Mouse (Mus musculus) forebrain, embryonic 11.5 days (tissue): Measurements from ENCODE around the gene Srxn1. TPM values are rescaled to one million over a fixed set of nuclear protein-coding genes. Genes with fewer than 3 reads are reported as not detected.

Experiments used
- ATAC-seq: fragments of 200-750 bp; cut with Nextera tagmentation; replicated peaks from 2 replicates; pipeline ENCODE4 v1.8.0; 2017; ENCODE audit warnings: moderate TSS enrichment; ENCODE audit not compliant: low FRiP score
- DNase-seq: peaks from one replicate; pipeline ENCODE4 v3.0.0-alpha.2; 2017; ENCODE audit warnings: low spot score
- H3K27ac ChIP-seq: fragments of 300-500 bp; sonication (generic); 2 replicates; pipeline ENCODE4 v1.5.1; 2014; ENCODE audit warnings: low read depth, low read length
- H3K27me3 ChIP-seq: fragments of 300-500 bp; sonication (generic); 2 replicates; pipeline ENCODE4 v1.6.1; 2014; ENCODE audit warnings: mild to moderate bottlenecking, low read length, mixed read lengths; ENCODE audit not compliant: control insufficient read depth, insufficient read depth
- H3K36me3 ChIP-seq: fragments of 300-500 bp; sonication (generic); 2 replicates; pipeline ENCODE4 v1.6.1; 2014; ENCODE audit warnings: mild to moderate bottlenecking, low read length, moderate library complexity, mixed read lengths; ENCODE audit not compliant: control insufficient read depth, insufficient read depth
- H3K4me1 ChIP-seq: fragments of 300-500 bp; sonication (generic); replicated peaks from 2 replicates; pipeline ENCODE4 v1.6.1; 2014; ENCODE audit warnings: low read length, mixed read lengths; ENCODE audit not compliant: control insufficient read depth, insufficient read depth
- H3K4me2 ChIP-seq: fragments of 300-500 bp; sonication (generic); 2 replicates; pipeline ENCODE4 v1.6.1; 2014; ENCODE audit warnings: low read depth, mild to moderate bottlenecking, low read length, moderate library complexity, mixed read lengths; ENCODE audit not compliant: severe bottlenecking
- H3K4me3 ChIP-seq: fragments of 300-500 bp; sonication (generic); 2 replicates; pipeline ENCODE4 v1.5.1; 2014; ENCODE audit warnings: low read depth, low read length
- H3K9ac ChIP-seq: fragments of 300-500 bp; sonication (generic); 2 replicates; pipeline ENCODE4 v1.6.1; 2014; ENCODE audit warnings: low read length
- H3K9me3 ChIP-seq: fragments of 300-500 bp; sonication (generic); 2 replicates; pipeline ENCODE4 v1.6.1; 2016; ENCODE audit warnings: low read length, mixed read lengths; ENCODE audit not compliant: control insufficient read depth
- WGBS: fragments of 180-500 bp; shearing (Covaris S2); extraction: QIAGEN DNeasy Blood & Tissue Kit; methylation state at CpG from one replicate; pipeline ENCODE4 v1.1.7; 2014; 5-methylcytosine and 5-hydroxymethylcytosine counted together
- polyA plus RNA-seq: library from polyadenylated mRNA; unstranded; fragments of >200 nt; fragmentation: Nextera tagmentation; extraction: Ambion mirVana; gene quantifications from 2 replicates; pipeline ENCODE4 v1.2.1, GENCODE M21; 2014

Srxn1 gene
- polyA plus RNA-seq, 1 experiment from 2014 or later, result 14.3 TPM

- H3K4me1 ChIP-seq, result peaks cover 21% of the 10 kb centered on the region
- peak overlapping the region; percentile 1; the same call in 1 of the 2 replicates for H3K4me3 ChIP-seq
- 0 out of 2 replicates have a peak overlapping the region, but pooled peaks have one; percentile 39 for H3K9ac ChIP-seq
- H3K27ac ChIP-seq, result peak overlapping the region; percentile 42; the same call in 1 of the 2 replicates
- H3K36me3 ChIP-seq, result no peaks in the 10 kb centered on the region
- peak overlapping the region; percentile 35 for H3K4me2 ChIP-seq
- H3K9me3 ChIP-seq, result no peaks in the 10 kb centered on the region
- H3K27me3 ChIP-seq, result peaks cover 32% of the 10 kb centered on the region
- 3% methylated on average over 29 of the region's 29 CpGs for WGBS
- ATAC-seq, result peak; percentile 32; the same call in 1 of the 2 replicates
- peak; percentile 60 for DNase-seq
These were observed 10.3 kb upstream of the Srxn1 start for GRCm38 (mm10) chr2:152094856-152095545.

GRCm38 (mm10) chr2:152096922-152097321 is 8.4 kb upstream of the Srxn1 start:
- H3K4me1 ChIP-seq, result peaks cover 21% of the 10 kb centered on the region
- no peak overlapping the region for H3K27ac ChIP-seq
- no peak overlapping the region for H3K4me2 ChIP-seq
- ATAC-seq (no peak), DNase-seq (no peak)
- H3K9ac ChIP-seq, result no peak overlapping the region
- H3K9me3 ChIP-seq, result no peaks in the 10 kb centered on the region
- H3K27me3 ChIP-seq, result peaks cover 32% of the 10 kb centered on the region
- H3K36me3 ChIP-seq, result no peaks in the 10 kb centered on the region
- WGBS, result 81% methylated on average over 2 of the region's 2 CpGs
- H3K4me3 ChIP-seq, result no peak overlapping the region

DNA sequence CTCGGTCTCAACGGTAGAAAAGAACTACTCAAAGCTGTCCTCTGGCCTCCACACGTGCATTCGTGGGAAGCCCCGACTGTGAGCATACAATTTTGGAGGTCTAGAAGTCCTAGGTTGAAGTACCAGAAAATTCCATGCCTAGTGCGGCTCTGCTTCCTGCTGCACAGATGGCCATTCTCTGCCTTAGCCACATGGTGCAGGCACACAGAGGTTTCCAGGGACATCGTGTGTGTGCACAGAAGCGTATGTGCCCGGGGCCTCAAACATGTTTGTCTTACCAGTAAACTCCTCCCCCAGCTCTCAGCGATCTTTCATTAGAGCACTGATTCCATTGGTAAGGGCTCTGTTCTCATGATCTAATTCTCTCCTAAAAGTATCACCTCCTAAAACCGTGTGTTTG is 7.4 kb upstream of the Srxn1 start:
- WGBS, result 85% methylated on average over 11 of the region's 11 CpGs
- no peak overlapping the region for H3K4me3 ChIP-seq
- H3K4me1 ChIP-seq, result peaks cover 20% of the 10 kb centered on the region
- DNase-seq (no peak), ATAC-seq (no peak)
- H3K9ac ChIP-seq, result no peak overlapping the region
- no peaks in the 10 kb centered on the region for H3K9me3 ChIP-seq
- peaks cover 24% of the 10 kb centered on the region for H3K27me3 ChIP-seq
- no peaks in the 10 kb centered on the region for H3K36me3 ChIP-seq
- H3K27ac ChIP-seq, result no peak overlapping the region
- no peak overlapping the region for H3K4me2 ChIP-seq

GRCm38 (mm10) chr2:152099538-152099937 is 5.8 kb upstream of the Srxn1 start:
- no peak overlapping the region for H3K27ac ChIP-seq
- ATAC-seq (no peak), DNase-seq (no peak)
- H3K9me3 ChIP-seq, result no peaks in the 10 kb centered on the region
- peaks cover 8% of the 10 kb centered on the region for H3K27me3 ChIP-seq
- no peak overlapping the region for H3K9ac ChIP-seq
- no peak overlapping the region for H3K4me2 ChIP-seq
- no peaks in the 10 kb centered on the region for H3K36me3 ChIP-seq
- peaks cover 8% of the 10 kb centered on the region for H3K4me1 ChIP-seq
- 74% methylated on average over 3 of the region's 3 CpGs for WGBS
- no peak overlapping the region for H3K4me3 ChIP-seq

GRCm38 (mm10) chr2:152101761-152102160 is 3.6 kb upstream of the Srxn1 start:
- no peak overlapping the region for H3K9ac ChIP-seq
- peaks cover 7% of the 10 kb centered on the region; the same call in 1 of the 2 replicates for H3K4me1 ChIP-seq
- H3K27me3 ChIP-seq, result no peaks in the 10 kb centered on the region; the same call in 1 of the 2 replicates
- H3K4me2 ChIP-seq, result no peak overlapping the region
- no peaks in the 10 kb centered on the region for H3K9me3 ChIP-seq
- 76% methylated on average over 13 of the region's 13 CpGs for WGBS
- no peak overlapping the region for H3K27ac ChIP-seq
- ATAC-seq (no peak), DNase-seq (no peak)
- H3K4me3 ChIP-seq, result no peak overlapping the region
- H3K36me3 ChIP-seq, result no peaks in the 10 kb centered on the region

GRCm38 (mm10) chr2:152102369-152102768 is 2.9 kb upstream of the Srxn1 start:
- H3K4me3 ChIP-seq, result no peak overlapping the region
- 0 out of 2 replicates have a peak overlapping the region, but pooled peaks have one; percentile 20 for H3K9ac ChIP-seq
- H3K4me2 ChIP-seq, result no peak overlapping the region
- no peaks in the 10 kb centered on the region for H3K36me3 ChIP-seq
- no peaks in the 10 kb centered on the region for H3K9me3 ChIP-seq
- no peak overlapping the region for H3K27ac ChIP-seq
- H3K27me3 ChIP-seq, result no peaks in the 10 kb centered on the region; the same call in 1 of the 2 replicates
- DNase-seq (no peak), ATAC-seq (no peak)
- peaks cover 7% of the 10 kb centered on the region; the same call in 1 of the 2 replicates for H3K4me1 ChIP-seq
- 69% methylated on average over 6 of the region's 6 CpGs for WGBS

GRCm38 (mm10) chr2:152104711-152105317 is 502 bp upstream of the Srxn1 start:
- Histone ChIP-seq H3K36me3 (no peaks in the 10 kb centered on the region), H3K9ac (peak overlapping the region; percentile 86), H3K27ac (no peak overlapping the region), H3K4me1 (peaks cover 7% of the 10 kb centered on the region; the same call in 1 of the 2 replicates), H3K9me3 (no peaks in the 10 kb centered on the region), H3K4me2 (peak overlapping the region; percentile 89), H3K27me3 (no peaks in the 10 kb centered on the region; the same call in 1 of the 2 replicates), H3K4me3 (peak overlapping the region; percentile 65)
- ATAC-seq, result peak; percentile 22; the same call in 1 of the 2 replicates
- 21% methylated on average over 17 of the region's 17 CpGs for WGBS
- no peak for DNase-seq

GRCm38 (mm10) chr2:152106225-152106595 is 894 bp downstream of the Srxn1 start:
- Histone ChIP-seq H3K27me3 (no peaks in the 10 kb centered on the region; the same call in 1 of the 2 replicates), H3K9me3 (no peaks in the 10 kb centered on the region), H3K27ac (no peak overlapping the region), H3K9ac (no peak overlapping the region; the same call in 1 of the 2 replicates), H3K4me2 (peak overlapping the region; percentile 89), H3K4me1 (peaks cover 7% of the 10 kb centered on the region; the same call in 1 of the 2 replicates), H3K4me3 (peak overlapping the region; percentile 65; the same call in 1 of the 2 replicates), H3K36me3 (no peaks in the 10 kb centered on the region)
- 84% methylated on average over 3 of the region's 3 CpGs for WGBS
- no peak for DNase-seq
- no peak for ATAC-seq
